Mouse (Mus musculus) heart, adult 2 months (tissue): Measurements from ENCODE around the gene Clp1. TPM values are rescaled to one million over a fixed set of nuclear protein-coding genes. Genes with fewer than 3 reads are reported as not detected.
A peak's percentile ranks its signal among the peaks of the same experiment; 100 is the strongest.

Experiments used
- DNase-seq, 2 experiments: peaks; one replicate each; pipeline ENCODE4 v3.0.0; 2021
- H3K27ac ChIP-seq: fragments of 200-600 bp; 2 replicates; pipeline ENCODE4 v1.8.1; 2022
- H3K27me3 ChIP-seq: fragments of 200-500 bp; 2 replicates; pipeline ENCODE4 v1.6.1; 2012; ENCODE audit warnings: mild to moderate bottlenecking, low read length, inconsistent platforms, mixed read lengths; ENCODE audit not compliant: control insufficient read depth, insufficient read depth
- H3K36me3 ChIP-seq: fragments of 200-500 bp; 2 replicates; pipeline ENCODE4 v1.6.1; 2012; ENCODE audit warnings: low read length, inconsistent platforms; ENCODE audit not compliant: control insufficient read depth, insufficient read depth
- H3K4me1 ChIP-seq: fragments of 200-500 bp; 2 replicates; pipeline ENCODE4 v1.6.1; 2011; ENCODE audit warnings: low read length; ENCODE audit not compliant: control insufficient read depth, insufficient read depth
- H3K4me3 ChIP-seq: fragments of 200-600 bp; 2 replicates; pipeline ENCODE4 v1.8.1; 2022
- H3K79me2 ChIP-seq: fragments of 200-500 bp; replicated peaks from 2 replicates; pipeline ENCODE4 v1.6.1; 2012; ENCODE audit warnings: mild to moderate bottlenecking, inconsistent platforms, low read length, moderate library complexity, mixed read lengths; ENCODE audit not compliant: control insufficient read depth, insufficient read depth
- H3K9ac ChIP-seq: fragments of 200-500 bp; 2 replicates; pipeline ENCODE4 v1.6.1; 2012; ENCODE audit warnings: low read depth, mild to moderate bottlenecking, control low read depth, inconsistent platforms, low read length, mixed read lengths
- CTCF ChIP-seq: fragments of 200-600 bp; IDR thresholded peaks from 2 replicates; pipeline ENCODE4 v1.8.1; 2022; ENCODE audit warnings: antibody characterized with exemption, mild to moderate bottlenecking, moderate library complexity
- EP300 ChIP-seq: fragments of 200-500 bp; IDR thresholded peaks from 2 replicates; pipeline ENCODE4 v1.6.1; 2011; ENCODE audit warnings: low read depth, low read length, control low read depth; ENCODE audit not compliant: insufficient read depth
- POLR2A ChIP-seq: fragments of 200-500 bp; IDR thresholded peaks from 2 replicates; pipeline ENCODE4 v1.6.1; 2011; ENCODE audit warnings: mild to moderate bottlenecking, low read depth, low read length, control low read depth; ENCODE audit not compliant: insufficient read depth
- WGBS: fragments of 180-500 bp; shearing (Covaris S2); methylation state at CpG from one replicate; pipeline ENCODE4 v1.1.7; 2018; 5-methylcytosine and 5-hydroxymethylcytosine counted together
- intact Hi-C: fragments of 180-260 bp; cut with DNase I; formaldehyde crosslinking; loops from one replicate; pipeline ENCODE4 v1.15.1; 2025
- polyA plus RNA-seq: library from polyadenylated mRNA; depleted of rRNA; stranded (reverse); fragments of >200 nt; gene quantifications from 2 replicates; pipeline ENCODE4 v1.2.3, GENCODE M21; 2012
- total RNA-seq, 2 experiments: library from RNA; stranded (reverse); gene quantifications; 2 replicates each; pipeline ENCODE4 v1.2.3; 2021

Clp1 gene
- total and polyA plus RNA-seq, 3 experiments: 3.5 to 4.6 (median 4.0) TPM

GRCm38 (mm10) chr2:84772454-84772853 lies 45.3 kb upstream of the Clp1 start:
- TF ChIP-seq POLR2A (no peak), EP300 (no peak), CTCF (no peak)

GRCm38 (mm10) chr2:84770501-84770900 lies 43.4 kb upstream of the Clp1 start:
- intact Hi-C loops: no loop called here
- TF ChIP-seq POLR2A: 0 out of 2 replicates have a peak, but pooled peaks have one; percentile 43
- TF ChIP-seq EP300: no peak
- Histone ChIP-seq H3K36me3 (no peaks in the 10 kb centered on the region), H3K4me3 (no peak overlapping the region), H3K9ac (no peak overlapping the region), H3K27ac (no peak overlapping the region), H3K79me2 (no peaks in the 10 kb centered on the region), H3K27me3 (no peaks in the 10 kb centered on the region), H3K4me1 (no peaks in the 10 kb centered on the region)
- DNase-seq: peak; percentile 68 to 72
- 70% methylated on average over 6 of the region's 6 CpGs for WGBS

More at GRCm38 (mm10) chr2:84772454-84772853, 45.3 kb upstream of the Clp1 start:
- H3K27me3 ChIP-seq: no peaks in the 10 kb centered on the region
- 0 out of 2 replicates have a peak, but pooled peaks cover 1% of the 10 kb centered on the region for H3K4me1 ChIP-seq
- no peaks in the 10 kb centered on the region for H3K36me3 ChIP-seq
- intact Hi-C loops: no loop called here
- no peak overlapping the region for H3K4me3 ChIP-seq
- DNase-seq: no peak
- 84% methylated on average over 4 of the region's 4 CpGs for WGBS
- no peak overlapping the region for H3K27ac ChIP-seq
- H3K79me2 ChIP-seq: no peaks in the 10 kb centered on the region
- H3K9ac ChIP-seq: no peak overlapping the region

- Histone ChIP-seq H3K27ac (no peak overlapping the region), H3K4me3 (no peak overlapping the region), H3K36me3 (no peaks in the 10 kb centered on the region), H3K79me2 (no peaks in the 10 kb centered on the region), H3K4me1 (no peaks in the 10 kb centered on the region), H3K9ac (no peak overlapping the region), H3K27me3 (no peaks in the 10 kb centered on the region)
- intact Hi-C loops: no loop called here
- 52% methylated on average over 1 of the region's 1 CpGs for WGBS
- DNase-seq: no peak
- TF ChIP-seq EP300 (no peak), CTCF (no peak), POLR2A (no peak)
Measured at GRCm38 (mm10) chr2:84762818-84763217, 35.7 kb upstream of the Clp1 start.

GRCm38 (mm10) chr2:84762295-84762694 lies 35.1 kb upstream of the Clp1 start:
- Histone ChIP-seq H3K79me2 (no peaks in the 10 kb centered on the region), H3K9ac (no peak overlapping the region), H3K27ac (no peak overlapping the region), H3K27me3 (no peaks in the 10 kb centered on the region), H3K36me3 (no peaks in the 10 kb centered on the region), H3K4me1 (no peaks in the 10 kb centered on the region), H3K4me3 (no peak overlapping the region)
- intact Hi-C loops: no loop called here
- no peak for DNase-seq
- no peak for TF ChIP-seq POLR2A
- TF ChIP-seq EP300: no peak
- TF ChIP-seq CTCF: no peak
- WGBS: 59% methylated on average over 4 of the region's 4 CpGs

- intact Hi-C loops: no loop called here
- H3K27ac ChIP-seq: no peak overlapping the region
- H3K36me3 ChIP-seq: no peaks in the 10 kb centered on the region
- no peak for DNase-seq
- no peak overlapping the region for H3K4me3 ChIP-seq
- no peaks in the 10 kb centered on the region for H3K4me1 ChIP-seq
- no peak overlapping the region for H3K9ac ChIP-seq
- TF ChIP-seq CTCF: no peak
- TF ChIP-seq EP300: no peak
- TF ChIP-seq POLR2A: no peak
- no peaks in the 10 kb centered on the region for H3K79me2 ChIP-seq
- WGBS: 64% methylated on average over 1 of the region's 1 CpGs
- H3K27me3 ChIP-seq: no peaks in the 10 kb centered on the region
Measured at GRCm38 (mm10) chr2:84761840-84762239, 34.7 kb upstream of the Clp1 start.

GRCm38 (mm10) chr2:84761309-84761708 lies 34.2 kb upstream of the Clp1 start:
- H3K27ac ChIP-seq: no peak overlapping the region
- TF ChIP-seq EP300 (no peak), POLR2A (no peak), CTCF (no peak)
- H3K36me3 ChIP-seq: no peaks in the 10 kb centered on the region
- H3K4me1 ChIP-seq: no peaks in the 10 kb centered on the region
- WGBS: 76% methylated on average over 3 of the region's 3 CpGs
- H3K9ac ChIP-seq: no peak overlapping the region
- no peaks in the 10 kb centered on the region for H3K79me2 ChIP-seq
- intact Hi-C loops: no loop called here
- DNase-seq: no peak
- H3K4me3 ChIP-seq: no peak overlapping the region
- no peaks in the 10 kb centered on the region for H3K27me3 ChIP-seq
